Mouse (Mus musculus) embryonic stem cell, embryonic (primary cell): ENCODE results near the gene Cstf2t.

ENCODE experiments used
- CTCF ChIA-PET, 4 experiments: fragments of 300-600 bp in 2 of 4; fragments of 350-600 bp in 2 of 4; sonication (Branson Sonifier 250); formaldehyde crosslinking; loops; one replicate each; lab custom pipeline; 2022; ENCODE audit warnings: inconsistent platforms in 2 of 4; lab: Charles Lee
- POLR2A ChIA-PET, 4 experiments: fragments of 300-600 bp in 2 of 4; fragments of 350-600 bp in 2 of 4; sonication (Branson Sonifier 250); formaldehyde crosslinking; loops; one replicate each; lab custom pipeline; 2022; ENCODE audit warnings: antibody characterized with exemption in 4 of 4, inconsistent platforms in 1 of 4; lab: Charles Lee

Gene Cstf2t

DNA sequence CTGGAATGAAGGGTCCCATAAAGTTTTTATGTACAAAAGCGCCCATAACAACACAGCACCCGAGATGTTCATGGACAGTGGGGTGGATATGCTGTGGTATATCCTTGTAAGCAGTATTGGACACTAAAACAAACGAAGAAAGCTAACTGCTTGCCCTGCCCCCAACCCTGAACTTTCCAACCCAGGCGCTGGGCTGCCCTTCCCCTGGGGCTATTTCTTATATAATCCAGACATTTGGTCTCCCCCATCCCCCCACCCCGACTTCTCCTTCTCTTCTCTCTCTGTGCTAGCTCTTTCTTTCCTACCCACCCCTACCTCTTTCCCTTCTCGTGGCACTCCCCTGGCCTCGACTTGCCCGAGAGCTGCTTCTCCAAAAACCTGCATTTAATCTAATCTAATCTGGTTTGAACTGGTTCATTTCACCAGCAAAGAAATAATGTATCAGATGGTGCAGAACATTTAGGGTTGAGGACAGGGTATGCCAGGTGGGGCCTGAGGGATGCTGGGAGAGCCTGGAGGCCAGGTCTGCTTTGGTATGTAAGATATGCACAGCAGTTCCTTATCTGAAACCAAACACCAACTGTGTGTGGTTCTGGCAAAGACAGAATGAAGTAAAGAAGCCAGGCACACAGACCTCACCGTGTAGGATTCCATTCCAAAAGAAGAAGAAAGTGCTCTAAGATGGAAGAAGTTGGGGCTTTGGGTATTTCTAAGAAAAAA lies 24.4 kb downstream of the Cstf2t start:
- CTCF ChIA-PET, result interaction anchor here in 1 of 4 experiments (0.6 kb wide), 1 partner anchor 28 kb away, joined by 7 read pairs; no protein-coding TSS in a partner anchor
- POLR2A ChIA-PET, result interaction anchor here in 3 of 4 experiments (0.6 to 14.2 kb wide), 14 partner anchors 8 to 1088 kb away, joined by 3 to 183 read pairs (median 5); partner anchors contain the start of gene Cstf2t (in 2 of the 3)

DNA sequence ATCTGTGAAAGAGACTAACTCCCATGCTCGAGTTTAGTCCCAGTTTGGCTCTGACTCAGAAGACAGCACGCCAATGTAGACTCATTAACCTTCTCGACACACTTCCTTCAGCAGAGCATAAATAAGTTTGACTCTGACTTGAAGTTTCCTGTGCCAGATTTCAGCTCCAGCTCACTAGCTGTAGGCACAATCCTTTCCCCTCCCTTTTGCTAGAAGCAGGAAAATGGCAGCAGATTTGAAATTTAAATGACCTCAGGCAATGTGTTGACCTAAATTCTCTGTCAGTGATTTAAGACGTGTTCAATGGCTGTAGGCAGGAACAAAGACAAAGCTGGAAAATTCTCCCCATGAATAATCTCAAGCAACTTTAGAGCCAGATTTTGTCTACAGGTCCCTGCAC lies 32.1 kb downstream of the Cstf2t start:
- CTCF ChIA-PET, result no interaction called here
- POLR2A ChIA-PET, result interaction anchor here in 2 of 4 experiments (1.4 to 4.3 kb wide), 6 partner anchors 8 to 32 kb away, joined by 3 to 68 read pairs (median 8); partner anchors contain the start of gene Cstf2t (in 2 of the 2)

DNA sequence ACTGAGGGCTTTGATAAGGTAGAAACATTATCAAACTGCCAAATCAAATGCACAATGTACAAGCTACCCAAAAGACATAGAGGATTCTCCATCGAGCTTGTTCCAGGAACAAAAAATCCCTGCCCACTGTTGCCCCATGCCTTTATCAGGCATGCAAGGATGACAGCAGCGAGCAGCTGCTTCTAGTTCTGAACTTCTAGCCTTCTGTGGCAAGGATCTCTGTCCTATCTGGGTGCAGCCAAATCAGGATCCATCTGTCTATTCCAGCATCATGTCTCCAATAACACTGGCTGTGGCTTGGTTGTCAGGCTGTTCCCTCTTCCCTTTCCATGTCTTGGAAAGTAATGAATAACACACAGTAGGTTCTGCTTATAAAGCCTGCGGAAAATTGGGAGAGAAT lies 42.0 kb downstream of the Cstf2t start:
- ChIA-PET CTCF (no interaction called here), POLR2A (interaction anchor here in 1 of 4 experiments (1.2 kb wide), 1 partner anchor 42 kb away, joined by 5 read pairs; the partner anchor contains the start of gene Cstf2t)

DNA sequence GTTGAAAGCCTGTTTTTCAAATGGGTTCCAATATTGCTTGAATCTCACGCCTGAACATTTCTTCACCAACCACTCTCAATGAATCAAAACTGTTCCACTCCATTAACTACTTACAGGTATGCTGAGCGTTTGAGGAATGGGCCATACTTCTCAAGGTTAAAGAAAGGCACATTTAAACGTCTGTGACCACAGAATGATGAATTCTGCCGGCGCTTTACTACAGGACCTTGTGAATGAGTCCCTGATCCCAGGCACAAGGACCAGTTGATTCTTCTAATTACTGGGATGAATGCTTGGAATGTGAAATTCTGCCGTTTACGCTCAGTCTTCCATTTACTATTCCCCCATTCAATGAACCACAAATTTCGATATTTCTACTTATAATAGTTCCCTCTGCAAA lies 50.0 kb downstream of the Cstf2t start:
- CTCF ChIA-PET, result interaction anchor here in 1 of 4 experiments (0.7 kb wide), 1 partner anchor 58 kb away, joined by 3 read pairs; no protein-coding TSS in a partner anchor
- POLR2A ChIA-PET, result interaction anchor here in 1 of 4 experiments (1.6 kb wide), 1 partner anchor 19 kb away, joined by 3 read pairs; no protein-coding TSS in a partner anchor

DNA sequence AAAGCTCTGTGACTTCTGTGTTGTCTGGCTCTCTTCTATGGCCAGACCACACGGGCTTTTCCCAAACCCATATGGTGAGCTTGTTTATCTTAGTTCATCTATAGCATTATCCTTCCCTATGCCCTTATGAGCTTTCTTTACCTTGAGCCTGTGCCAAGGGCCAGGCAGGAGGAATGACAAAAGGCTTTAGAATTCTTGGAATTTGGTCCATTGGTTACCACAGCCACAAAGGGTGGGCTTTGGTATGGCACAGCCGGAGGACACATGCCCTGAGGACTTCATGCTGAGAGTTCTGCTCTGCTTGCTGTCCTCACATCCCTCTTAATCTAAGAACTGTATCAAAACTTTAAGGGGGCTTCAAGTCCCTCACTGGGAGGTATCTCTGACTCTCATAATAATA lies 53.7 kb downstream of the Cstf2t start:
- POLR2A ChIA-PET, result interaction anchor here in 1 of 4 experiments (0.6 to 1.1 kb wide), 2 partner anchors 17 to 54 kb away, joined by 3 to 4 read pairs; partner anchors contain the start of gene Cstf2t
- CTCF ChIA-PET, result no interaction called here
